Mouse (Mus musculus): Measurements from ENCODE around the gene Eif4ebp2.
A peak's percentile ranks its signal among the peaks of the same experiment; 100 is the strongest.

Gene Eif4ebp2

DNA sequence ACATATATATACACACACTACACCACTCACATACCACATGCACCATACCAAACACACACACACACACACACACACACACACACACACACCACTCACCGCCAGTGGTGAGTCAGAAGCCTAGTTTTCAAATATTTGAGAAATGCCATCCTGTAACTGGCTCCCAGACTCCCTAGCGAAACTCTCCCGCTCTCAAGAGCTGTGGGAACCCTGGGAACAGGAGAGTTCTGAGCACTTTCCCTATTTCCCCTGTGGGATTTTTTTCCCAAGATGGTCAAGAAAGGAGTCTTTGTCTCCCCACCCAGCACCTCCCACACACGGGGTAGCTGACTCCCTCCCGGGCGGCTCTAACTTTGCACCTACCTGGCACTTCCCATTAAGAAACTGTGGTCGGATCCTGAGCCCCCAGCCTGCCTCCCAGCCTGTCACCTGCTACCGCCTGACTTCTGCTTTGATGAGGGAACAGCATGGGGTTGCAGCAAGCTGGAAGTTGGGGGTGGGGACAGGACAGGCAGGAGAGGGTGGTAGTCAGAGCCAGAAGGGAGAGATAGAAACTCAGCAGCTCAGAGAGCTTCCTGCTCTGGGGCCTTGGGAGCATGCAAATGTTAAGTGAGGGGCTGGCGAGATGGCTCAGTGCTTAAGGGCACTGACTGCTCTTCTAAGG lies 57.9 kb downstream of the Eif4ebp2 start:
- H3K36me3 ChIP-seq (ENCODE audit: control insufficient read depth, insufficient read depth, low read length, poor library complexity, severe bottlenecking): no peaks in the 10 kb centered on the region
- DNase-seq (ENCODE audit: low read depth, low spot score): no peak
- H3K27me3 ChIP-seq (ENCODE audit: control insufficient read depth, insufficient read depth, low read length, poor library complexity, severe bottlenecking): no peaks in the 10 kb centered on the region

DNA sequence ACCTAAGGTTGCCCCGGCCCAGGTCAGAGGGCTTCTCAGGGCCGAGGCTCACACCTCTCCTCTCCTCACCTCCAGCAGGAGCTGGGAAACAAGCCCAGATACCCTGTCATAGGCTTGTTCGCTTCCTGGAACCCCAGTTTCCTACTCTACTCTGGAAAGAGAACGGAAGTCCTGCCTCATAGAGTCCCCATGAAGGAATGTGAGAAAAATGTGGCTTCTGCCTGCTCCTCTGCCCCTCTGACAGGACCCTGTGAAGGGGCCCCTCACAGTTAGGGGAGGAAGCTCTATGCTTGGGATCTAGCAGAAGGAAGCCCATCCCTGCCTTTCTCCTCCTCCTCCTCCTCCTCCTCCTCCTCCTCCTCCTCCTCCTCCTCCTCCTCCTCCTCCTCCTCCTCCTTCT lies 59.9 kb downstream of the Eif4ebp2 start:
- no peaks in the 10 kb centered on the region for H3K36me3 ChIP-seq (ENCODE audit: control insufficient read depth, insufficient read depth, low read length, poor library complexity, severe bottlenecking)
- no peaks in the 10 kb centered on the region for H3K27me3 ChIP-seq (ENCODE audit: control insufficient read depth, insufficient read depth, low read length, poor library complexity, severe bottlenecking)
- DNase-seq (ENCODE audit: low read depth, low spot score): no peak

DNA sequence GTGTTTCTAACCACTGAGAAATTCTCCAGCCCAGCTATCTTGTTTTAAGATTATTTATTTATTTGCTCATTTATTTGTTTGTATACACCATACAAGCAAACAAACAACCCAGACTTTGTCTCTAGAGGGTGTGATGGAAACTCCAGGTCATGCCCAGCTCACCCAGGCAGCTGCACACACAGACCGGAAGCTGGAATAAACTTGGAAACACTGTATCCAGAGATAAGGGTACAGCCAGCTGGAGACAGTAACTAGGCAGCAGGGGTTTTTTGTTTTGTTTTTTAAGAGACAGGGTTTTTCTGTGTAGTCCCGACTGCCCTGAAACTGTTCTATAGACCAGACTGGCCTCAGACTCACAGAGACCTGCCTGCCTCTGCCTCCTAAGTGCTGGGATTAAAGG lies 62.3 kb downstream of the Eif4ebp2 start:
- Histone ChIP-seq H3K36me3 (ENCODE audit: control insufficient read depth, insufficient read depth, low read length, poor library complexity, severe bottlenecking) (no peaks in the 10 kb centered on the region), H3K27me3 (ENCODE audit: control insufficient read depth, insufficient read depth, low read length, poor library complexity, severe bottlenecking) (no peaks in the 10 kb centered on the region)
- DNase-seq (ENCODE audit: low read depth, low spot score): no peak

DNA sequence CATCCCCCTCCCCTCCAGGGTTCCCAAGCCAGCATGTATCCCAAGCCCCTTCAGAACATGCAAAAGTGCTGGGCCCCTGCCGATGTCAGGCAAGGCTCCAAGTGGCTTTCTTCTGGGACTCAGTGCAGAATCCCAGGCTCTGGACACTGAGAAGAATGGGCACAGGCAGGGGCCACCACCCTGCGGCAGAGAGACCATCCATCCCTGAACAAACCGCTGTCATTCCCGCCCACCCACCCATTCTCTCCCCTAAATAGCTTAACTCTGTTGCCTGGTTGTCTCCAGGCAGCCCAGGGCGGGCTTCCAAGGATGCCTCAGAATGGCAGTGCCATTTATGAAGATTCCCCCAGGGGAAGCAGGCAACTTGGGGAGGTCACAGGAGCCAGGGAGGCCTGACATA lies 63.4 kb downstream of the Eif4ebp2 start:
- no peaks in the 10 kb centered on the region for H3K36me3 ChIP-seq (ENCODE audit: control insufficient read depth, insufficient read depth, low read length, poor library complexity, severe bottlenecking)
- H3K27me3 ChIP-seq (ENCODE audit: control insufficient read depth, insufficient read depth, low read length, poor library complexity, severe bottlenecking): no peaks in the 10 kb centered on the region
- no peak for DNase-seq (ENCODE audit: low read depth, low spot score)

DNA sequence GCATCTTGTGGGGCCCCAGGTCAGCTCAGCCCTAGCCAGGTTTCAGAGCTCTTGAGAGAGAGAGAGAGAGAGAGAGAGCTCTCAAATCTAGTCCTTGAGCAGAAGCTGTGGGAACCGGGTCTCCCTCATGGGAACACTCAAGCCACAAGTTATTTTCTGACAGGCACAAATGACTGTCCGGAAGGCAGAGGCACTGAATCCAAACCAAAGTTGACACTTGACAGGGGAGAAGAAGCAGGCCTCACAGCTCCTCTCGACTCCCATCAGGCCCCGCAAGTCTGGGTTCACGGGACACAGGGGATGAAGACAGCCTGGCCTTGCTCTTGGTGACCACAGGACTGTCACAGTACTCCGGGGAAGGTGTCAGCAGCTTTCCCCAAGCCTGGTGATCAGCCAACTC lies 66.2 kb downstream of the Eif4ebp2 start:
- Histone ChIP-seq H3K36me3 (ENCODE audit: control insufficient read depth, insufficient read depth, low read length, poor library complexity, severe bottlenecking) (no peaks in the 10 kb centered on the region), H3K27me3 (ENCODE audit: control insufficient read depth, insufficient read depth, low read length, poor library complexity, severe bottlenecking) (no peaks in the 10 kb centered on the region)
- no peak for DNase-seq (ENCODE audit: low read depth, low spot score)

DNA sequence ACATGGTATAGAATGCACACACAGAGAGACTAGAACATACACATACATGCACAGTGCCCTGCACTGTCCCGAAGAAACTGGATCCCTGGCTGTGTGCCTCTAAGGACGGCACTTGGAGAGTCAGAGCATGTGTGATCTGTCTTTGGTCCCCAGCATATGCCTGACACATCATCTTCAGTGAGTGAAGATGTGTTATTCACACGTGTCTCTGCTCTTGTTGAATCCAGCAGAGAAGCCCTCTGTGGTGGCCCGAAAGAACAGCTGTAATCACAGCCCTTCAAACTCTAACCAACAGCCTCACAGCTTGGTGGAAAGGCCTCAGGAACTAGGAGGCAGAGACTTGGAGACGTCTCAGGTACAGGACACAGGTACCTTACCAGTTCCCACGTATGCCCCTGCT lies 67.3 kb downstream of the Eif4ebp2 start:
- Histone ChIP-seq H3K27me3 (ENCODE audit: control insufficient read depth, insufficient read depth, low read length, poor library complexity, severe bottlenecking) (no peaks in the 10 kb centered on the region), H3K36me3 (ENCODE audit: control insufficient read depth, insufficient read depth, low read length, poor library complexity, severe bottlenecking) (no peaks in the 10 kb centered on the region)
- DNase-seq (ENCODE audit: low read depth, low spot score): no peak

DNA sequence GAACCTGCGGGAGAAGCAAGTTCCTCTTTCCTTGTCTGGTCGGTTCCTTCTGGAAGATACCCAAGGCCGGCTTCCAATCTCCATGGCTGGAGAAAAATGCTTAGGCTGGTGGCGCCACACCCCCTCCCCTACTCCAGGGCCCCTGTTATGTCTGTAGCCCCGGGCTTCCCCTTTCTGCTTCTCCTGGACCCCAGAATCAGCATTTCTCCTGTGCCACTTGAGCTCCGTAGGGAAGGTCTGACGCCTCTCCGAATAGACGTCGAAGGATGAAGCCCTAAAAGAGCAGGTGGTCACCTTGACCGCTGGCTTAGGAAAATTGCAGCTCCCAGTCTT lies 68.8 kb downstream of the Eif4ebp2 start:
- Histone ChIP-seq H3K27me3 (ENCODE audit: control insufficient read depth, insufficient read depth, low read length, poor library complexity, severe bottlenecking) (no peaks in the 10 kb centered on the region), H3K36me3 (ENCODE audit: control insufficient read depth, insufficient read depth, low read length, poor library complexity, severe bottlenecking) (no peaks in the 10 kb centered on the region)
- no peak for DNase-seq (ENCODE audit: low read depth, low spot score)

DNA sequence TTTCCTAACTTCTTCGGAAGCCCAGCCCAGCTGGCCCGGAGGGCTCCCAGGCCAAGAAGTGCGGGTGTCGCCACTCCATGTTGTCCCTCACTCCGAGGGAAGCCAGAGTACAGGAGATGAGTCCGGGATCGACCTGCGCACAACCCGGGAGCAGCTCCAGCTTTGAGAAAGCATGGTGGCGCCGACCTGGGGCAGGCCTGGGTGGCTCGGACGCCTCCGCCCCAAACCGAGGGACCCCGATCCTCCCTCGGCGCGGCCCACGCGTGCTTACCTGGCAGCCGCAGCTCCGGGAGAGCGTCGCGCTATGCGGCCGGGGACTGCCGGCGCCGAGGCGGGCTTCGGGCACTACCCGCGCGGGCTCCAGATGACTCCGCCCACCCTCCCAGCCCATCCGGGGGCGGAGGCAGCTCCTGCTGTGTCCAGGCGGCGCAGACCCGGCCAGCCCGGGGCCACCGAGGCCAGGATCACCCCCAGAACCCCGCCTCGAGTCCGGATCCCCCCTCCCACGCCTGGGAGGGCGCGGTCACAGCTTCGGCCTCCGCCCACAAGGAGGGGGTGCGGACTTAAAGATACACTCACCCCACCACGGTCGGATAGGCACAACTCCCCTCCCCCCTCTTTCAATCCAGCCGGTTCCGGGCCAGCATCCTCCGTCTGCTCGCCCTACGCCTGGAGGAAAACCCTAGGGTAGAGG lies 69.3 kb downstream of the Eif4ebp2 start, which contains the start of gene Pald1:
Gene Pald1, minus strand, starts transcription at position 510 of the 694 bp plus-strand sequence.
- Histone ChIP-seq H3K36me3 (ENCODE audit: control insufficient read depth, insufficient read depth, low read length, poor library complexity, severe bottlenecking) (no peaks in the 10 kb centered on the region), H3K27me3 (ENCODE audit: control insufficient read depth, insufficient read depth, low read length, poor library complexity, severe bottlenecking) (no peaks in the 10 kb centered on the region)
- peak; percentile 32 for DNase-seq (ENCODE audit: low read depth, low spot score)

DNA sequence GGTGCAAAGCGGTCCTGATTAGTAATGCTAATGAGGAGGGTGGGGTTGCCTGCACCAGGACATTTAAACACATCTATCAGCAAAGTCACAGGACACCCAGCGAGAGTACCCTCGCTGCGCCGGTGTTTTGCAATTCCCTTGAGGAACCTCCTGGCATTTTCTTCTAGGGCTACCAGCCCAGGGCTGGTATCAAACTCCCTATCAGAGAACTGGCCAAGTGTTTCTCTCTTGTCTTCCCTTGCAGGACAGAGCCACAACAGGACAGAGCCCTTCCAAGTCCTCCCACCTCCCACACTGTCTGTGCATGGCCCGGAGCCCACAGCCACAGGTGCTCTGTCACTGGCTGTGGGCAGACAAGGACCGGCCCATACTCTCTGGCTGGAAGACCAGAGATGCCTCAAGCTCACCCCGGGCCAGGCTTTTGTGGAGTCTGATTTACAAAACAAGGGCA lies 70.2 kb downstream of the Eif4ebp2 start:
- Histone ChIP-seq H3K27me3 (ENCODE audit: control insufficient read depth, insufficient read depth, low read length, poor library complexity, severe bottlenecking) (no peaks in the 10 kb centered on the region), H3K36me3 (ENCODE audit: control insufficient read depth, insufficient read depth, low read length, poor library complexity, severe bottlenecking) (no peaks in the 10 kb centered on the region)
- DNase-seq (ENCODE audit: low read depth, low spot score): peak; percentile 5

DNA sequence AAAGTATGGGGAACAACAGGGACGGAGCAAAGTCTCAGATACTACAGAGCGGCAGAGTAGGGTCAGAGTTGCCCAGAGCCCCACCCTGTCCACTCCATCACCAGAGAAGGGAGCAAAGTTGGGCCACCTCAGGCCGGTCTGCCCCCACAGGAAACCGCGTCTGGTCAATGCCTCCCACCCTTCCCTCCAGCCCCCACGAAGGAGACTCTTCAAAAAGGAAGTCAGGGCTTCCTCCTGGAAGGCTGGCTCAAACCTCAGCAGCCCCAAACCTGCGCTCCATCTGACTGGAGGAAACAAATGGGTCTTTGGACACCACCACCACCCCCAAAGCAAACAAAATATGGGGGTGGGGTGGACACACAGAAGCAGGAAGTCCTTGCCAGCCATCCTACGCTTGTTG lies 70.6 kb downstream of the Eif4ebp2 start:
- no peaks in the 10 kb centered on the region for H3K27me3 ChIP-seq (ENCODE audit: control insufficient read depth, insufficient read depth, low read length, poor library complexity, severe bottlenecking)
- no peak for DNase-seq (ENCODE audit: low read depth, low spot score)
- H3K36me3 ChIP-seq (ENCODE audit: control insufficient read depth, insufficient read depth, low read length, poor library complexity, severe bottlenecking): no peaks in the 10 kb centered on the region

DNA sequence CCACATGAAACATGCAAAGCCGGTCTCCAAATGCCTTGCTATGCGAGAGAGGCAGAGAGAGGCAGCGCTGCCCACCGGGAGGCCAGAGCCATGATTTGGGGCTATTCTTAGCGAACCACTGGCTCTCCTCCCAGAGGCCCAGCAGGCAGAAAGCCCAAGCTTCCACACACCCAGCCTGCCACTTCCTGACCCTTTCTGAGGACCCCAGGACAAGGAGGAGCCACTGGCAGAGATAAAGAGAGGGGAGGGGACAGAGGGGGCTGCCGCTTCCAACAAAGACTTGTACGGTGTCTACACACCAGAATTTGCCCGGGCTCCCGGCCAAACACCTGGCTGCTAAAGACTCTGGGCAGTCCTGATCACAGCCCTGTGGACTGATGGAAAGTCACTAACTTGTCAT lies 72.3 kb downstream of the Eif4ebp2 start:
- no peak for DNase-seq (ENCODE audit: low read depth, low spot score)
- no peaks in the 10 kb centered on the region for H3K27me3 ChIP-seq (ENCODE audit: control insufficient read depth, insufficient read depth, low read length, poor library complexity, severe bottlenecking)
- no peaks in the 10 kb centered on the region for H3K36me3 ChIP-seq (ENCODE audit: control insufficient read depth, insufficient read depth, low read length, poor library complexity, severe bottlenecking)

DNA sequence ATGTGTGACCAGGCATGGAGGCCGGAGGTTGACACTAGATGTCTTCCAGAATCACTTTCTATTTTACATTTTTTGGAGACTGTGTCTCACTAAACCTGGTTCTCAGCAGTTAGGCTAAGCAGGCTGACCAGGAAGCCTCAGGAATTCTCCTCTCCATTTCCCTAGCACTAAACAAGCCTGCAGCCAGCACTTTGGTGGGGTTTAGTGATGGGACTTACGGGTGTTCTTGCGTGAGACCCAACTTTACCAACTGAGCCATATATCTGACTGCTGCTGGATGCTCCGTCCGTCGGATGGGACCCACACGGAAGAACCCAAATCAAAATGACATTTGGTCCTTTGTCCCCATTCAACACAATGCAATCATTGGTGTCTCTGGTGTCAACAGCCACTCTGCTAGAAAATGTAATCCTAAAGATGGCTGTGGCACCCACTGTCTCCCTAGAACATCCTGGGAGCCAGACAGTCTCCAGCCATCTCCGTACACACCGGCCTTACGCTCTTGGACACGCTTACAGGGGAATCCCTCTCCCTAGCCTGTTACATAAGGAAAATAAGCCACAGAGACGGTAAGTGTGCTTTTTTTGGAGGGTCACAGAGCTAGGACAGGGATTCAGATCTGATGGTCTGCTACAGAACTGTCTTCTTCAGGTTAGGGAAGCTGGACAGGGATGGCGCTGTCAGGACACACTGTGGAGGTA lies 73.0 kb downstream of the Eif4ebp2 start:
- no peak for DNase-seq (ENCODE audit: low read depth, low spot score)
- Histone ChIP-seq H3K27me3 (ENCODE audit: control insufficient read depth, insufficient read depth, low read length, poor library complexity, severe bottlenecking) (no peaks in the 10 kb centered on the region), H3K36me3 (ENCODE audit: control insufficient read depth, insufficient read depth, low read length, poor library complexity, severe bottlenecking) (no peaks in the 10 kb centered on the region)

DNA sequence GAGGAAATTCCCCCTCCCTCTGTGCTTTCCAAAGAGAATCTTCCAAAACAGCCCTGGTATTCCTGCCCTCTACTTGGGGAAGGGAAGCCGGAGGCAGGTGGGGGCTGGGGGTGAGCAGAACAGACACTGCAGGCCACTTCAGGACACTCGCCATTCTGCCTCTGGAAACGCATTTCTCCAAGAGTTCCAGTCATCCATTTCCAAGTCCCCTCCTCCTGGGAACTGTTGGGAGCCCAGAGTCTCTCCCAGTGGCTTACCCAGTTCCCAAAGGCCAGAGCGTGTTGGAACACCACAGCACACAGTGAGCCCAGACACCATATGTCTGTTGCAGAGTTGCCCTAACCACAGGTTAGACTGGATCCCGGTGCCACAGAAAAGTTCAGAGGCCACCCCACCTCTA lies 73.8 kb downstream of the Eif4ebp2 start:
- no peak for DNase-seq (ENCODE audit: low read depth, low spot score)
- no peaks in the 10 kb centered on the region for H3K27me3 ChIP-seq (ENCODE audit: control insufficient read depth, insufficient read depth, low read length, poor library complexity, severe bottlenecking)
- no peaks in the 10 kb centered on the region for H3K36me3 ChIP-seq (ENCODE audit: control insufficient read depth, insufficient read depth, low read length, poor library complexity, severe bottlenecking)

Data from splenic B cell, adult 2 months (primary cell).